Comparison of ENCODE assay signal across 8 mouse cellular contexts in genomic region chr6:93912582-93913225, GRCm38 (mm10).
A peak's percentile ranks its signal among the peaks of the same experiment; 100 is the strongest.
DNase-seq lines count a peak whose midpoint lies in the region; ATAC-seq and TF ChIP-seq lines count a peak whose summit lies in the region.

No protein-coding gene starts in this region.

- H3K9ac ChIP-seq in forebrain, embryonic 15.5 days (replicated peaks) = peak overlapping the region; percentile 80
- H3K9ac ChIP-seq in midbrain, embryonic 13.5 days (replicated peaks) = peak overlapping the region; percentile 87

- H3K27ac ChIP-seq in gastrocnemius, adult 2 months = peak overlapping the region; percentile 35
- H3K27ac ChIP-seq in forebrain, embryonic 15.5 days (replicated peaks) = peak overlapping the region; percentile 97
- H3K27ac ChIP-seq in midbrain, embryonic 13.5 days = peak overlapping the region; percentile 99

- no peak for DNase-seq in gastrocnemius, adult 2 months
- DNase-seq in gastrocnemius, adult 18-20 months (ENCODE audit: low spot score) = no peak
- peak; percentile 73 to 82 for DNase-seq in cerebellum, adult 18-20 months
- peak; percentile 55 to 60 for DNase-seq in layer of hippocampus, adult 8-10 months (ENCODE audit: low spot score in 2 of 2)
- peak; percentile 25 for DNase-seq in yolk sac, embryonic 10.5 days (ENCODE audit: low spot score)
- DNase-seq in thymus, postnatal 0 days (ENCODE audit: low spot score) = no peak

- H3K36me3 ChIP-seq in forebrain, embryonic 15.5 days = no peaks in the 10 kb centered on the region
- H3K36me3 ChIP-seq in midbrain, embryonic 13.5 days = no peaks in the 10 kb centered on the region

- no peaks in the 10 kb centered on the region for H3K27me3 ChIP-seq in forebrain, embryonic 15.5 days
- H3K27me3 ChIP-seq in midbrain, embryonic 13.5 days = no peaks in the 10 kb centered on the region

- H3K4me1 ChIP-seq in forebrain, embryonic 15.5 days = peaks cover 49% of the 10 kb centered on the region
- H3K4me1 ChIP-seq in midbrain, embryonic 13.5 days (replicated peaks) = peaks cover 52% of the 10 kb centered on the region

- peak; percentile 92 for ATAC-seq in forebrain, embryonic 15.5 days (replicated peaks)
- ATAC-seq in midbrain, embryonic 13.5 days = peak; percentile 93

- 1% methylated on average over 20 of the region's 20 CpGs for WGBS in forebrain, embryonic 15.5 days
- WGBS in midbrain, embryonic 13.5 days = under 1% methylated on average over 20 of the region's 20 CpGs

- no peaks in the 10 kb centered on the region for H3K9me3 ChIP-seq in forebrain, embryonic 15.5 days
- H3K9me3 ChIP-seq in midbrain, embryonic 13.5 days = no peaks in the 10 kb centered on the region

- peak overlapping the region; percentile 81 for H3K4me2 ChIP-seq in forebrain, embryonic 15.5 days (replicated peaks)
- peak overlapping the region; percentile 73 for H3K4me2 ChIP-seq in midbrain, embryonic 13.5 days (replicated peaks)

- TF ChIP-seq CTCF in gastrocnemius, adult 2 months (IDR thresholded peaks at IDR 0.05) = no peak

- intact Hi-C loops in gastrocnemius, adult 2 months (cut with DNase I) = no loop called here

- peak overlapping the region; percentile 45 for H3K4me3 ChIP-seq in gastrocnemius, adult 2 months
- H3K4me3 ChIP-seq in forebrain, embryonic 15.5 days = peak overlapping the region; percentile 48
- peak overlapping the region; percentile 53 for H3K4me3 ChIP-seq in midbrain, embryonic 13.5 days (replicated peaks)

Comparison
In these comparisons a context has a peak if more than half of its experiments do, and no peak if none do; other contexts are left out.
1. DNase-seq: peak in cerebellum, adult 18-20 months (2 of 2), layer of hippocampus, adult 8-10 months (2 of 2) and yolk sac, embryonic 10.5 days (single experiment); none in gastrocnemius, adult 2 months (single experiment), gastrocnemius, adult 18-20 months (single experiment) and thymus, postnatal 0 days (single experiment).
2. H3K27ac ChIP-seq: peak in every context shown above with its lines; median percentile 99 in midbrain, embryonic 13.5 days; 97 in forebrain, embryonic 15.5 days; 35 in gastrocnemius, adult 2 months.
3. Peak in every context shown above with its lines, with median percentiles within 50 percentile points of each other: H3K4me3 ChIP-seq.